Mouse (Mus musculus) cerebellum, adult 2 months (tissue): ENCODE data around the gene Cped1.

Experiments used
- CTCF ChIP-seq: fragments of 200-500 bp; IDR thresholded peaks from 2 replicates; pipeline ENCODE4 v1.5.1; 2011; ENCODE audit warnings: low read depth, mild to moderate bottlenecking, control low read depth, low read length, moderate library complexity, borderline replicate concordance; ENCODE audit not compliant: insufficient read depth
- POLR2A ChIP-seq: fragments of 200-500 bp; IDR thresholded peaks from 2 replicates; pipeline ENCODE4 v1.6.1; 2011; ENCODE audit warnings: low read length, control low read depth, borderline replicate concordance; ENCODE audit not compliant: insufficient read depth

DNA sequence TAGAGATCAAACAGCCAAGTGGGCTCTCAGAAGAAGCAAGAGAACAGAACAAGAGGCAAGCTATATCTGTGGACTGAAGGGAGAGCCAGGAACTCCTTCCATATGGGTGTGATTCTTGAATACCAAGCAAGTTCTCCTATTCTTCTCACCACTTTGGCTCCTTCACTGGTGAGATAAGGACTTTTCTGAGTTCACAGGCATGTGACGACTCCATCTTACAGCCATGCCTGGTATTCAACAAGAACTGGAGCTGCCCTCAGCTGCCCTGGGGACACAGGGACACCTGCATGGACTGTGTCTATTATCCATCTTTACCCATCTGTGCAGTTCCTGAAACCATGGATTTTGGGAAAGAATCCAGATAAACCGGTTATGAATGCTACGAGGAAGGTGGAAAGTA lies 15.2 kb downstream of the Cped1 start:
- TF ChIP-seq CTCF (no peak), POLR2A (no peak)
